Mouse (Mus musculus) limb, embryonic 14.5 days (tissue): ENCODE measurements at regions not wholly inside any gene's neighbourhood (a gene's known extent, or its start where the extent isn't known, plus 50 kb on each side); places are given as distances from the start of the nearest gene placed in this dataset.

Source experiments
- ATAC-seq: fragments of 200-750 bp; cut with Nextera tagmentation; 2 replicates; pipeline ENCODE4 v1.8.0; 2017; ENCODE audit warnings: low read depth, moderate number of reproducible peaks, moderate TSS enrichment; ENCODE audit not compliant: low FRiP score
- DNase-seq: peaks from one replicate; pipeline ENCODE4 v3.0.0-alpha.2; 2015; ENCODE audit warnings: low spot score
- H3K27ac ChIP-seq: fragments of 300-500 bp; sonication (generic); replicated peaks from 2 replicates; pipeline ENCODE4 v1.5.1; 2014; ENCODE audit warnings: low read depth, mild to moderate bottlenecking, low read length, moderate library complexity, mixed read lengths
- H3K27me3 ChIP-seq: fragments of 300-500 bp; sonication (generic); 2 replicates; pipeline ENCODE4 v1.6.1; 2014; ENCODE audit warnings: low read length, mixed read lengths; ENCODE audit not compliant: control insufficient read depth, insufficient read depth
- H3K36me3 ChIP-seq: fragments of 300-500 bp; sonication (generic); 2 replicates; pipeline ENCODE4 v1.6.1; 2014; ENCODE audit warnings: mild to moderate bottlenecking, low read length, moderate library complexity, mixed read lengths; ENCODE audit not compliant: control insufficient read depth, insufficient read depth
- H3K4me1 ChIP-seq: fragments of 300-500 bp; sonication (generic); 2 replicates; pipeline ENCODE4 v1.6.1; 2014; ENCODE audit warnings: antibody characterized with exemption, low read length, mixed read lengths; ENCODE audit not compliant: control insufficient read depth, insufficient read depth
- H3K4me2 ChIP-seq: fragments of 300-500 bp; sonication (generic); replicated peaks from 2 replicates; pipeline ENCODE4 v1.6.1; 2014; ENCODE audit warnings: low read depth, mild to moderate bottlenecking, low read length, moderate library complexity; ENCODE audit not compliant: severe bottlenecking
- H3K4me3 ChIP-seq: fragments of 300-500 bp; sonication (generic); replicated peaks from 2 replicates; pipeline ENCODE4 v1.5.1; 2014; ENCODE audit warnings: low read length
- H3K9ac ChIP-seq: fragments of 300-500 bp; sonication (generic); 2 replicates; pipeline ENCODE4 v1.6.1; 2014; ENCODE audit warnings: mild to moderate bottlenecking, low read depth, low read length, moderate library complexity; ENCODE audit not compliant: severe bottlenecking
- H3K9me3 ChIP-seq: fragments of 300-500 bp; sonication (generic); 2 replicates; pipeline ENCODE4 v1.6.1; 2016; ENCODE audit warnings: low read length; ENCODE audit not compliant: control insufficient read depth
- POLR2A ChIP-seq: fragments of 200-500 bp; IDR thresholded peaks from 2 replicates; pipeline ENCODE4 v1.8.0; 2012; ENCODE audit warnings: inconsistent platforms, mild to moderate bottlenecking, moderate library complexity, borderline replicate concordance; ENCODE audit not compliant: insufficient read depth, insufficient read length; ENCODE audit errors: extremely low read depth
- WGBS: fragments of 180-500 bp; shearing (Covaris S2); extraction: QIAGEN DNeasy Blood & Tissue Kit; methylation state at CpG from one replicate; pipeline ENCODE4 v1.1.7; 2014; 5-methylcytosine and 5-hydroxymethylcytosine counted together

DNA sequence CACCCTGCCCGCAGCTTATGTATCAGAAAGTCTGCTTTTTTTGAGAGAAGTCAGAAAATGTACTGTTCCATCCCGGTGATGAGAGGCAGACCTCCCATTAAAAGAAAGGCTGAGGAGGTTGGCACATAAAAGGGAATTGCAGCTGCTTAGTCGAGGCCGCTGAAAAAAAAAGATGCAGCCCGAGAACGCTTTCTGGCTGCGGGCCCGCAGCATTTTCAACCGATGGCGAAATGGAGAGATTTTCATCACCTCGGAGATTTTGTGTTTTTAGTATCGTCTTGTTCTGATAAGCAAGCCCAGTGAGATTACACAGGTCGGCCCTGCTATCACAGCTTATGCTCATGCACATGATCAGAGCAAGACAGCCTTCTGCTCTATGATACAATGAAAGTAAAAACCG is 145.1 kb upstream of the Frg1 start:
- ATAC-seq (no peak), DNase-seq (peak; percentile 39)
- Histone ChIP-seq H3K4me3 (no peak overlapping the region), H3K9ac (no peak overlapping the region), H3K27ac (no peak overlapping the region), H3K36me3 (no peaks in the 10 kb centered on the region), H3K27me3 (no peaks in the 10 kb centered on the region), H3K4me1 (no peaks in the 10 kb centered on the region), H3K9me3 (no peaks in the 10 kb centered on the region), H3K4me2 (no peak overlapping the region; the same call in 1 of the 2 replicates)
- TF ChIP-seq POLR2A, result no peak
- WGBS, result 50% methylated on average over 14 of the region's 14 CpGs

DNA sequence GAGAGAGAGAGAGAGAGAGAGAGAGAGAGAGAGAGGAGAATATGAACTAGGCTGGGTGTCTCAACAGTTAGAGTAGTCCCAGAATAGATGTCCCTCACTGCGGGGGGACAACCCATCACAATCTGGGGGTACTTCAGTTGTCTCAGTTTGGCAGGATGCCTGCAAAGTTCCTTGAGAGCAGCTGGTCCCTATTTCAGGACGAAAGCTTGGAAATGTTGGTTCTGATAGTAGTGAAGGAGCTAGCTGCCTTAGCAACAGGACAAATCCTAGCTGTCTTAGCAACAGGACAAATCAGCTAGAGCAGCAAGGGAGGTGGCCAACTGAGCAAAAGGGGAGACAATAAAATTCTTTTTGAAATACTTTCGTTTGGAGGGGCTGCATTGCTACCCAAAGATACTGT is 139.9 kb upstream of the Frg1 start:
- no peaks in the 10 kb centered on the region for H3K9me3 ChIP-seq
- 61% methylated on average over 3 of the region's 3 CpGs for WGBS
- peaks cover 4% of the 10 kb centered on the region; the same call in 1 of the 2 replicates for H3K4me1 ChIP-seq
- no peak overlapping the region for H3K9ac ChIP-seq
- no peaks in the 10 kb centered on the region for H3K36me3 ChIP-seq
- no peak for ATAC-seq
- H3K27me3 ChIP-seq, result no peaks in the 10 kb centered on the region
- H3K27ac ChIP-seq, result no peak overlapping the region
- no peak for TF ChIP-seq POLR2A
- H3K4me3 ChIP-seq, result no peak overlapping the region
- no peak overlapping the region for H3K4me2 ChIP-seq
- no peak for DNase-seq

DNA sequence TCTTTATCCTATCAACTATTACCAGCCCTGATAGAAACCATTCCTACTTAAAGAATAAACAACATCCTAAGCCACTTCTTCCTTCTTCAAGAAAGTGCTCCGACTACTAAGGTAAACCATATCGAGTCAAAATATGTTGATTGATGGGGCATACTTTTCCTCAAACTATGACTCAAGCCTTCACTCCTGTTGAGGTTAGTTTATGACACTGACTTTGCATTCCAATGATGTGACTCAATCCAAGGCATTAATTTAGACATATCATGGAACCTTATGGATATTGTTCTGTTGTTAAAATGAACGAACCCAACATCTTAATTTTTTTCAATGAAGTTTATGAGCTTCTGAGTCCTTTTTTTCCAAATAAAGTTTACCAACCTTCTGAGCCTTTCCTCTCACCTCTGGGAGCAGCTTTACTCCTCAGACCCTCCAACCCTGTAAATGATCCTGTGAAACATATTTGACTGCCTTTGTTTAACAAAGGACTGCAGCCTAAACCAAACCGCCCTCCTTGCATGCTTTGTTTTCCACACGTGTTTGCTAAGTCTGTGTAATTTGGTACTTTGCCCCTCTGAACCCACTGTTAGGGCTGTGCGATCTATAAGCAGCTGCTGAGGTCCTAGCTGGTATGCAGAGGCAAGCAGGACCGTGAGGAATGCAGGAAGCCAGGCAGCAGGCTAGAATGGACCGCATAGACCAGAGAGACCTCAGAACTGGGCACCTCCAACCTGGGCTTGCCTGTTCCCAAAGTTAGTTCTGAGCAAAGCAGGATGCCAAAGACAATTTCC is 136.1 kb upstream of the Frg1 start:
- no peak for TF ChIP-seq POLR2A
- no peak overlapping the region for H3K4me2 ChIP-seq
- H3K27ac ChIP-seq, result no peak overlapping the region
- no peaks in the 10 kb centered on the region for H3K36me3 ChIP-seq
- 29% methylated on average over 8 of the region's 8 CpGs for WGBS
- H3K9me3 ChIP-seq, result no peaks in the 10 kb centered on the region
- no peak overlapping the region for H3K4me3 ChIP-seq
- DNase-seq (no peak), ATAC-seq (peak; percentile 53; the same call in 1 of the 2 replicates)
- no peaks in the 10 kb centered on the region for H3K27me3 ChIP-seq
- no peak overlapping the region for H3K9ac ChIP-seq
- peaks cover 29% of the 10 kb centered on the region for H3K4me1 ChIP-seq

DNA sequence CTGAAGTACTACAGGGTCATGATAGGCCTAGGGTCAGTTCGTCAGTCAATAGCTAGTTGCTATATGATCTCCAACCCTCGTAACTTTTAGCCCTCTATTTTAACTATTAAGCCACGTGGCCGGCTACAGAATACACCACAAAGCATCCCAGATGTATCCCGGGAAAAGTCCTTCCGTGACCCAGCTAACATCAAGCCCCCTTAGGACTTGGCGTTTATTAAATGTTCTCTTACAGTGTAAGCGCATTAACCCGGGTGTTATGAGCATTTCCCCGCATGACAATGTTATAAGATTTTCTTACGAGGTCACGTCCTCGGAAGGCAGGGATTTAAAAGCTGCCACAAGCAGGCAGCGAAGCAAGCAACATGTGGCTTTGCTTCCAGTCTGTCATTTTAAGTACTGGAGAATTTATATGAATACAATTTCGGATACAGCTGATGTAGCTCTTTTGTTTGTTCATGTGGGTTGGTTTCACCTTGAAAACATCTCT is 135.1 kb upstream of the Frg1 start:
- TF ChIP-seq POLR2A, result no peak
- Histone ChIP-seq H3K9me3 (no peaks in the 10 kb centered on the region), H3K4me3 (no peak overlapping the region), H3K4me2 (peak overlapping the region; percentile 18), H3K27me3 (no peaks in the 10 kb centered on the region), H3K9ac (no peak overlapping the region), H3K36me3 (no peaks in the 10 kb centered on the region), H3K4me1 (peaks cover 35% of the 10 kb centered on the region), H3K27ac (no peak overlapping the region)
- peak; percentile 32 for DNase-seq
- WGBS, result 22% methylated on average over 15 of the region's 15 CpGs
- peak; percentile 19; the same call in 1 of the 2 replicates for ATAC-seq

DNA sequence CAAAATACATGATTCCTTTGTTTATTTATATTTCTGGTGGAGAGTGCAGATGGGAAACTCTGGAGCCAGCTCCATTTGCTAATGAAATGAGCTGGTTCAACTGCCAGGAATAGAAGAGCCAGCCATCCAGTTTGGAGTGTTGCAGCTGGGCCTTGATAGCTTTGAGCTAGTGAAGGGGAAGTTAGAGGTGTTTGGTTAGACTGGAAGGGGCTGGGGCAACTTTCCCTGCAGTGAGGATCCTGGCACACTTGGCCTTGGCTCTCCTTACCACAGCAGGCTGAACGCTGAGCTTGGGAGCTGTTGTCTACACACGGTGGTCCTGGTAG is 133.2 kb upstream of the Frg1 start:
- no peak for TF ChIP-seq POLR2A
- WGBS, result 77% methylated on average over 2 of the region's 2 CpGs
- H3K4me1 ChIP-seq, result peaks cover 35% of the 10 kb centered on the region

More for the DNA sequence above, 133.2 kb upstream of the Frg1 start:
- Histone ChIP-seq H3K36me3 (no peaks in the 10 kb centered on the region), H3K9me3 (no peaks in the 10 kb centered on the region), H3K27me3 (0 out of 2 replicates have a peak, but pooled peaks cover 8% of the 10 kb centered on the region), H3K4me3 (no peak overlapping the region), H3K4me2 (no peak overlapping the region), H3K27ac (no peak overlapping the region), H3K9ac (no peak overlapping the region)
- DNase-seq (no peak), ATAC-seq (no peak)
